Mouse (Mus musculus) kidney, embryonic 14.5 days (tissue): ENCODE data around the gene Fbxl17. TPM values are rescaled to one million over a fixed set of nuclear protein-coding genes. Genes with fewer than 3 reads are reported as not detected.
A peak's percentile ranks its signal among the peaks of the same experiment; 100 is the strongest.

Source experiments
- ATAC-seq: fragments of 200-750 bp; cut with Nextera tagmentation; 2 replicates; pipeline ENCODE4 v1.8.0; 2017; ENCODE audit warnings: moderate number of reproducible peaks, mild to moderate bottlenecking, moderate TSS enrichment, moderate library complexity; ENCODE audit not compliant: low FRiP score, low TSS enrichment
- H3K27ac ChIP-seq: fragments of 300-500 bp; sonication (generic); 2 replicates; pipeline ENCODE4 v1.5.1; 2014; ENCODE audit warnings: low read depth, mild to moderate bottlenecking, low read length, moderate library complexity, mixed read lengths
- H3K27me3 ChIP-seq: fragments of 300-500 bp; sonication (generic); 2 replicates; pipeline ENCODE4 v1.6.1; 2014; ENCODE audit warnings: mild to moderate bottlenecking, low read length; ENCODE audit not compliant: control insufficient read depth, insufficient read depth
- H3K36me3 ChIP-seq: fragments of 300-500 bp; sonication (generic); 2 replicates; pipeline ENCODE4 v1.6.1; 2014; ENCODE audit warnings: low read length, mixed read lengths; ENCODE audit not compliant: control insufficient read depth, insufficient read depth
- H3K4me1 ChIP-seq: fragments of 300-500 bp; sonication (generic); 2 replicates; pipeline ENCODE4 v1.6.1; 2014; ENCODE audit warnings: low read length, mixed read lengths; ENCODE audit not compliant: control insufficient read depth, insufficient read depth
- H3K4me2 ChIP-seq: fragments of 300-500 bp; sonication (generic); replicated peaks from 2 replicates; pipeline ENCODE4 v1.6.1; 2014; ENCODE audit warnings: low read depth, mild to moderate bottlenecking, low read length
- H3K4me3 ChIP-seq: fragments of 300-500 bp; sonication (generic); 2 replicates; pipeline ENCODE4 v1.5.1; 2014; ENCODE audit warnings: mild to moderate bottlenecking, low read length
- H3K9ac ChIP-seq: fragments of 300-500 bp; sonication (generic); 2 replicates; pipeline ENCODE4 v1.6.1; 2014; ENCODE audit warnings: low read depth, mild to moderate bottlenecking, low read length, moderate library complexity
- H3K9me3 ChIP-seq: fragments of 300-500 bp; sonication (generic); 2 replicates; pipeline ENCODE4 v1.6.1; 2016; ENCODE audit warnings: low read length; ENCODE audit not compliant: control insufficient read depth
- WGBS: fragments of 180-500 bp; shearing (Covaris S2); extraction: QIAGEN DNeasy Blood & Tissue Kit; methylation state at CpG from one replicate; pipeline ENCODE4 v1.1.7; 2014; 5-methylcytosine and 5-hydroxymethylcytosine counted together
- polyA plus RNA-seq: library from polyadenylated mRNA; unstranded; fragments of >200 nt; fragmentation: Nextera tagmentation; extraction: Ambion mirVana; gene quantifications from 2 replicates; pipeline ENCODE4 v1.2.1, GENCODE M21; 2014

The Fbxl17 gene
- polyA plus RNA-seq: 8.8 and 11.1 TPM in 2 replicates

GRCm38 (mm10) chr17:63499636-63500155 is at the start of gene Fbxl17:
Fbxl17 (minus strand) TSS chr17:63500017.
- Histone ChIP-seq H3K9ac (peak within 1 kb of the TSS; percentile 99), H3K27me3 (no peaks in the 10 kb centered on the region)

GRCm38 (mm10) chr17:63547465-63547864 is 47.6 kb upstream of the Fbxl17 start:
- ATAC-seq: no peak
- H3K4me1 ChIP-seq: no peaks in the 10 kb centered on the region
- WGBS: 76% methylated on average over 4 of the region's 4 CpGs
- H3K36me3 ChIP-seq: no peaks in the 10 kb centered on the region
- H3K9me3 ChIP-seq: no peaks in the 10 kb centered on the region
- no peaks in the 10 kb centered on the region for H3K27me3 ChIP-seq
- no peak overlapping the region for H3K4me3 ChIP-seq
- no peak overlapping the region for H3K27ac ChIP-seq
- H3K9ac ChIP-seq: no peak overlapping the region
- no peak overlapping the region for H3K4me2 ChIP-seq

More at GRCm38 (mm10) chr17:63499636-63500155, at the start of gene Fbxl17:
- H3K4me2 ChIP-seq: peak within 1 kb of the TSS; percentile 72
- H3K4me3 ChIP-seq: peak within 1 kb of the TSS; percentile 90
- H3K9me3 ChIP-seq: no peaks in the 10 kb centered on the region
- under 1% methylated on average over 63 of the region's 80 CpGs for WGBS
- H3K4me1 ChIP-seq: peaks cover 22% of the 10 kb centered on the region; the same call in 1 of the 2 replicates
- peak; percentile 75 for ATAC-seq
- H3K36me3 ChIP-seq: no peaks in the 10 kb centered on the region
- H3K27ac ChIP-seq: peak within 1 kb of the TSS; percentile 99

GRCm38 (mm10) chr17:63534576-63535265 is 34.9 kb upstream of the Fbxl17 start:
- Histone ChIP-seq H3K27me3 (no peaks in the 10 kb centered on the region), H3K4me3 (no peak overlapping the region), H3K9ac (no peak overlapping the region), H3K4me1 (no peaks in the 10 kb centered on the region), H3K4me2 (no peak overlapping the region), H3K9me3 (no peaks in the 10 kb centered on the region), H3K36me3 (no peaks in the 10 kb centered on the region), H3K27ac (no peak overlapping the region)
- WGBS: 88% methylated on average over 17 of the region's 17 CpGs
- ATAC-seq: no peak

GRCm38 (mm10) chr17:63533074-63533836 is 33.4 kb upstream of the Fbxl17 start:
- H3K4me2 ChIP-seq: no peak overlapping the region
- no peak overlapping the region for H3K9ac ChIP-seq
- H3K27ac ChIP-seq: no peak overlapping the region
- H3K36me3 ChIP-seq: no peaks in the 10 kb centered on the region
- WGBS: 37% methylated on average over 6 of the region's 6 CpGs
- H3K4me3 ChIP-seq: no peak overlapping the region
- H3K4me1 ChIP-seq: no peaks in the 10 kb centered on the region
- ATAC-seq: no peak
- H3K9me3 ChIP-seq: no peaks in the 10 kb centered on the region
- no peaks in the 10 kb centered on the region for H3K27me3 ChIP-seq

- Histone ChIP-seq H3K27me3 (no peaks in the 10 kb centered on the region), H3K4me1 (no peaks in the 10 kb centered on the region), H3K36me3 (no peaks in the 10 kb centered on the region), H3K27ac (no peak overlapping the region), H3K9me3 (no peaks in the 10 kb centered on the region), H3K4me3 (no peak overlapping the region), H3K9ac (no peak overlapping the region), H3K4me2 (no peak overlapping the region)
- 72% methylated on average over 6 of the region's 6 CpGs for WGBS
- no peak for ATAC-seq
Observed at GRCm38 (mm10) chr17:63529476-63529875, 29.7 kb upstream of the Fbxl17 start.

GRCm38 (mm10) chr17:63520691-63521090 is 20.9 kb upstream of the Fbxl17 start:
- Histone ChIP-seq H3K36me3 (no peaks in the 10 kb centered on the region), H3K27ac (no peak overlapping the region), H3K4me1 (no peaks in the 10 kb centered on the region), H3K27me3 (no peaks in the 10 kb centered on the region), H3K9me3 (no peaks in the 10 kb centered on the region), H3K4me3 (no peak overlapping the region), H3K4me2 (no peak overlapping the region), H3K9ac (no peak overlapping the region)
- WGBS: 91% methylated on average over 2 of the region's 2 CpGs
- no peak for ATAC-seq

- Histone ChIP-seq H3K27me3 (no peaks in the 10 kb centered on the region), H3K9ac (no peak overlapping the region), H3K9me3 (no peaks in the 10 kb centered on the region), H3K4me3 (no peak overlapping the region), H3K4me2 (no peak overlapping the region), H3K27ac (no peak overlapping the region), H3K36me3 (no peaks in the 10 kb centered on the region), H3K4me1 (no peaks in the 10 kb centered on the region)
- ATAC-seq: no peak
- WGBS: 77% methylated on average over 2 of the region's 2 CpGs
Observed at GRCm38 (mm10) chr17:63510451-63510850, 10.6 kb upstream of the Fbxl17 start.

- no peaks in the 10 kb centered on the region for H3K36me3 ChIP-seq
- WGBS: 92% methylated on average over 6 of the region's 6 CpGs
- peak overlapping the region; percentile 99 for H3K27ac ChIP-seq
- peaks cover 19% of the 10 kb centered on the region; the same call in 1 of the 2 replicates for H3K4me1 ChIP-seq
- peak overlapping the region; percentile 99; the same call in 1 of the 2 replicates for H3K9ac ChIP-seq
- no peak for ATAC-seq
- H3K4me2 ChIP-seq: peak overlapping the region; percentile 72
- H3K9me3 ChIP-seq: no peaks in the 10 kb centered on the region
- no peak overlapping the region; the same call in 1 of the 2 replicates for H3K4me3 ChIP-seq
- no peaks in the 10 kb centered on the region for H3K27me3 ChIP-seq
Observed at GRCm38 (mm10) chr17:63501091-63501490, 1.3 kb upstream of the Fbxl17 start.
